Mouse (Mus musculus) MEL (cell line): ENCODE data around the gene Fosb. TPM values are rescaled to one million over a fixed set of nuclear protein-coding genes. Genes with fewer than 3 reads are reported as not detected.

ENCODE experiments used
- DNase-seq: peaks from one replicate; pipeline ENCODE4 v3.0.0; 2011; ENCODE audit warnings: low read depth, low spot score
- H3K27ac ChIP-seq: 2 replicates; pipeline ENCODE4 v1.5.1; 2012; ENCODE audit warnings: low read depth, mild to moderate bottlenecking, control low read depth, low read length, moderate library complexity; ENCODE audit not compliant: control insufficient read depth
- H3K27me3 ChIP-seq, 2 experiments: fragments of 150-350 bp in 1 of 2; sonication (generic) in 1 of 2; 2 replicates each; pipeline ENCODE4 v1.6.1; 2012; ENCODE audit warnings: low read length in 2 of 2, mild to moderate bottlenecking in 2 of 2, improper control_type of control experiment in 1 of 2, moderate library complexity in 1 of 2; ENCODE audit not compliant: insufficient read depth in 2 of 2, control insufficient read depth in 1 of 2
- H3K36me3 ChIP-seq, 2 experiments: 2 replicates each; pipeline ENCODE4 v1.6.1; 2012 to 2014; ENCODE audit warnings: low read length in 2 of 2, improper control_type of control experiment in 1 of 2, inconsistent platforms in 1 of 2, mild to moderate bottlenecking in 1 of 2; ENCODE audit not compliant: insufficient read depth in 2 of 2, control insufficient read depth in 1 of 2
- H3K4me1 ChIP-seq, 2 experiments: fragments of 150-350 bp in 1 of 2; sonication (generic) in 1 of 2; 2 replicates each; pipeline ENCODE4 v1.6.1; 2012; ENCODE audit warnings: low read length in 2 of 2, improper control_type of control experiment in 1 of 2, mild to moderate bottlenecking in 1 of 2; ENCODE audit not compliant: insufficient read depth in 2 of 2, control insufficient read depth in 1 of 2
- H3K4me3 ChIP-seq, 2 experiments: fragments of 150-350 bp in 1 of 2; sonication (generic) in 1 of 2; 2 replicates each; pipeline ENCODE4 v1.5.1; 2012; ENCODE audit warnings: low read depth in 2 of 2, low read length in 2 of 2, mild to moderate bottlenecking in 2 of 2, moderate library complexity in 2 of 2, control low read depth in 1 of 2, improper control_type of control experiment in 1 of 2; ENCODE audit not compliant: control insufficient read depth in 1 of 2, insufficient read depth in 1 of 2
- H3K79me2 ChIP-seq: 2 replicates; pipeline ENCODE4 v1.6.1; 2012; ENCODE audit warnings: mild to moderate bottlenecking, low read length, moderate library complexity; ENCODE audit not compliant: control insufficient read depth, poor library complexity, insufficient read depth
- H3K9ac ChIP-seq: 2 replicates; pipeline ENCODE4 v1.6.1; 2012; ENCODE audit warnings: low read depth, mild to moderate bottlenecking, control low read depth, low read length, moderate library complexity; ENCODE audit not compliant: control insufficient read depth, poor library complexity, severe bottlenecking
- H3K9me3 ChIP-seq: fragments of 150-350 bp; sonication (generic); replicated peaks from 2 replicates; pipeline ENCODE4 v1.6.1; 2012; ENCODE audit warnings: mild to moderate bottlenecking, low read length, improper control_type of control experiment, moderate library complexity; ENCODE audit not compliant: insufficient read depth
- CHD1 ChIP-seq: IDR thresholded peaks from 2 replicates; pipeline ENCODE4 v1.6.1; 2012; ENCODE audit warnings: low read depth, mild to moderate bottlenecking, inconsistent platforms, low read length, improper control_type of control experiment
- CTCF ChIP-seq, 3 experiments: IDR thresholded peaks in 2 of 3; conservative IDR thresholded peaks in 1 of 3; 2 replicates each; pipeline ENCODE4 v1.5.1; 2011 to 2012; ENCODE audit warnings: low read length in 3 of 3, low read depth in 2 of 3, mild to moderate bottlenecking in 2 of 3, improper control_type of control experiment in 1 of 3, inconsistent platforms in 1 of 3, mixed read lengths in 1 of 3, moderate library complexity in 1 of 3; ENCODE audit not compliant: control insufficient read depth in 1 of 3, insufficient read depth in 1 of 3, poor library complexity in 1 of 3, severe bottlenecking in 1 of 3
- GABPA ChIP-seq: IDR thresholded peaks from 2 replicates; pipeline ENCODE4 v1.6.1; 2012; ENCODE audit warnings: low read depth, mild to moderate bottlenecking, inconsistent platforms, low read length, improper control_type of control experiment, moderate library complexity
- HCFC1 ChIP-seq: IDR thresholded peaks from 2 replicates; pipeline ENCODE4 v1.6.1; 2012; ENCODE audit warnings: low read depth, mild to moderate bottlenecking, inconsistent platforms, low read length, improper control_type of control experiment, moderate library complexity
- KAT2A ChIP-seq: conservative IDR thresholded peaks from 2 replicates; pipeline ENCODE4 v1.6.1; 2012; ENCODE audit warnings: low read depth, low read length, improper control_type of control experiment, inconsistent platforms
- MAX ChIP-seq: IDR thresholded peaks from 2 replicates; pipeline ENCODE4 v1.6.1; 2011; ENCODE audit warnings: low read length, improper control_type of control experiment
- MEF2A ChIP-seq: IDR thresholded peaks from 2 replicates; pipeline ENCODE4 v1.6.1; 2014; ENCODE audit warnings: low read depth, mild to moderate bottlenecking, inconsistent platforms, low read length, improper control_type of control experiment; ENCODE audit not compliant: poor library complexity, insufficient replicate concordance, severe bottlenecking; ENCODE audit errors: extremely low read depth
- MYB ChIP-seq: IDR thresholded peaks from 2 replicates; pipeline ENCODE4 v1.6.1; 2011; ENCODE audit warnings: mild to moderate bottlenecking, low read depth, low read length, improper control_type of control experiment
- POLR2A ChIP-seq, 2 experiments: IDR thresholded peaks; 2 replicates each; pipeline ENCODE4 v1.6.1; 2011 to 2012; ENCODE audit warnings: low read length in 2 of 2, mild to moderate bottlenecking in 2 of 2, control low read depth in 1 of 2, improper control_type of control experiment in 1 of 2, low read depth in 1 of 2, moderate library complexity in 1 of 2; ENCODE audit not compliant: control insufficient read depth in 1 of 2, insufficient read depth in 1 of 2, poor library complexity in 1 of 2
- POLR2AphosphoS5 ChIP-seq: IDR thresholded peaks from 2 replicates; pipeline ENCODE4 v1.6.1; 2012; ENCODE audit warnings: low read depth, borderline replicate concordance, mild to moderate bottlenecking, inconsistent platforms, low read length, moderate library complexity, mixed read lengths
- SIN3A ChIP-seq: IDR thresholded peaks from 2 replicates; pipeline ENCODE4 v1.6.1; 2012; ENCODE audit warnings: low read length, improper control_type of control experiment, inconsistent platforms
- TAL1 ChIP-seq: IDR thresholded peaks from 2 replicates; pipeline ENCODE4 v1.6.1; 2012; ENCODE audit warnings: mild to moderate bottlenecking, inconsistent platforms, low read length, moderate library complexity, mixed read lengths
- TBP ChIP-seq: IDR thresholded peaks from 2 replicates; pipeline ENCODE4 v1.8.0; 2011; ENCODE audit warnings: low read depth, low read length, improper control_type of control experiment
- USF1 ChIP-seq: IDR thresholded peaks from 2 replicates; pipeline ENCODE4 v1.6.1; 2014; ENCODE audit warnings: low read depth, mild to moderate bottlenecking, inconsistent platforms, low read length, improper control_type of control experiment, moderate library complexity
- ZC3H11A ChIP-seq: IDR thresholded peaks from 2 replicates; pipeline ENCODE4 v1.6.1; 2012; ENCODE audit warnings: low read depth, mild to moderate bottlenecking, inconsistent platforms, low read length, improper control_type of control experiment
- ZMIZ1 ChIP-seq: IDR thresholded peaks from 2 replicates; pipeline ENCODE4 v1.6.1; 2012; ENCODE audit warnings: low read depth, mild to moderate bottlenecking, inconsistent platforms, low read length, improper control_type of control experiment, moderate library complexity
- ZNF384 ChIP-seq: IDR thresholded peaks from 2 replicates; pipeline ENCODE4 v1.6.1; 2012; ENCODE audit warnings: low read depth, mild to moderate bottlenecking, inconsistent platforms, low read length, improper control_type of control experiment
- polyA plus RNA-seq, 2 experiments: library from polyadenylated mRNA; stranded (reverse) in 1 of 2; unstranded in 1 of 2; fragments of >175 nt in 1 of 2; fragments of >200 nt in 1 of 2; gene quantifications; 2 replicates each; pipeline versions ENCODE4 v1.2.1 to v1.2.4; 2012; ENCODE audit warnings: low replicate concordance in 2 of 2, low read depth in 1 of 2; ENCODE audit not compliant: insufficient read length in 2 of 2, insufficient read depth in 1 of 2, missing spikeins in 1 of 2
- total RNA-seq: library from RNA; depleted of rRNA; stranded (reverse); fragments of 300-350 nt; gene quantifications from 2 replicates; pipeline ENCODE4 v1.2.3, GENCODE M21; 2012

Gene Fosb
- total and polyA plus RNA-seq, 3 experiments, result 0.04 to 0.49 TPM; not detected in 1

- peak overlapping the region in 1 of 2 experiments; percentile 66; a peak in 2 of 4 replicates for H3K4me3 ChIP-seq
- H3K27me3 ChIP-seq, result peaks cover under 1 to 2% of the 10 kb centered on the region in 2 experiments; a peak in 2 of 4 replicates
- H3K9ac ChIP-seq, result peak overlapping the region; percentile 52
- H3K79me2 ChIP-seq, result no peaks in the 10 kb centered on the region
- peaks cover 0 to 25% of the 10 kb centered on the region in 2 experiments; a peak in 2 of 4 replicates for H3K4me1 ChIP-seq
- no peaks in the 10 kb centered on the region for H3K36me3 ChIP-seq
- no peaks in the 10 kb centered on the region for H3K9me3 ChIP-seq
- TF ChIP-seq KAT2A, result no peak
- no peak for TF ChIP-seq TBP
- no peak for TF ChIP-seq POLR2AphosphoS5
- no peak for TF ChIP-seq MEF2A
- TF ChIP-seq TAL1, result no peak
- TF ChIP-seq USF1, result no peak
- no peak for TF ChIP-seq MYB
- TF ChIP-seq, all 39 proteins: peak for 0
- no peak overlapping the region for H3K27ac ChIP-seq
- no peak for DNase-seq
These were observed 9.6 kb upstream of the Fosb start for GRCm38 (mm10) chr7:19319458-19319857.

- Histone ChIP-seq H3K27ac (no peak overlapping the region), H3K27me3 (peaks cover 3 to 8% of the 10 kb centered on the region in 2 experiments; a peak in 3 of 4 replicates), H3K9ac (0 out of 2 replicates have a peak overlapping the region, but pooled peaks have one; percentile 40), H3K36me3 (no peaks in the 10 kb centered on the region), H3K79me2 (no peaks in the 10 kb centered on the region), H3K4me1 (peaks cover 0 to 25% of the 10 kb centered on the region in 2 experiments; a peak in 2 of 4 replicates), H3K4me3 (peak overlapping the region in 1 of 2 experiments; percentile 37; a peak in 1 of 4 replicates), H3K9me3 (no peaks in the 10 kb centered on the region)
- DNase-seq, result peak; percentile 71
- TF ChIP-seq POLR2AphosphoS5 (no peak), SIN3A (no peak), ZC3H11A (no peak), ZNF384 (0 out of 2 replicates have a peak, but pooled peaks have one; percentile 29), CTCF (IDR thresholded peaks at IDR 0.05 in 2 of 3, conservative IDR thresholded peaks at IDR 0.05 in 1 of 3; ENCODE audit: control insufficient read depth in 1 of 3, insufficient read depth in 1 of 3, low read depth in 2 of 3, low read length in 3 of 3, poor library complexity in 1 of 3, severe bottlenecking in 1 of 3) (no peak), POLR2A (IDR thresholded peaks at IDR 0.05; ENCODE audit: control insufficient read depth in 1 of 2, insufficient read depth in 1 of 2, low read depth in 1 of 2, low read length in 2 of 2, poor library complexity in 1 of 2) (no peak), CHD1 (no peak), HCFC1 (peak; percentile 72), MAX (no peak), GABPA (no peak), MEF2A (no peak), ZMIZ1 (no peak)
These were observed 8.8 kb upstream of the Fosb start for GRCm38 (mm10) chr7:19318676-19319075.
